28 mouse cellular contexts compared by ENCODE assay signal in genomic region chr10:3787006-3787405, GRCm38 (mm10). TPM values are rescaled to one million over a fixed set of nuclear protein-coding genes. Genes with fewer than 3 reads are reported as not detected.
"Had no signal": no experiment of that assay in that cellular context is flagged by ENCODE, and none has a peak within 500 bp of the region (broad histone marks: within the 10 kb centered on the region; RNA-seq: fewer than 3 reads in every experiment).

No protein-coding gene starts in this region.

- H3K36me3 ChIP-seq: embryonic facial prominence, embryonic 10.5 days; embryonic facial prominence, embryonic 12.5 days; embryonic facial prominence, embryonic 13.5 days; embryonic facial prominence, embryonic 15.5 days; forebrain, embryonic 10.5 days; forebrain, embryonic 12.5 days; forebrain, embryonic 15.5 days had no signal

- H3K9ac ChIP-seq: embryonic facial prominence, embryonic 12.5 days; embryonic facial prominence, embryonic 13.5 days; embryonic facial prominence, embryonic 15.5 days; forebrain, embryonic 12.5 days; forebrain, embryonic 13.5 days; forebrain, embryonic 15.5 days; forebrain, postnatal 0 days had no signal

- H3K9me3 ChIP-seq: embryonic facial prominence, embryonic 10.5 days; embryonic facial prominence, embryonic 12.5 days; embryonic facial prominence, embryonic 13.5 days; embryonic facial prominence, embryonic 15.5 days; forebrain, embryonic 10.5 days; forebrain, embryonic 12.5 days; forebrain, embryonic 13.5 days; forebrain, embryonic 15.5 days had no signal

- H3K4me2 ChIP-seq: embryonic facial prominence, embryonic 12.5 days; embryonic facial prominence, embryonic 13.5 days; embryonic facial prominence, embryonic 15.5 days; forebrain, embryonic 12.5 days; forebrain, embryonic 13.5 days; forebrain, embryonic 15.5 days had no signal

- H3K4me3 ChIP-seq: embryonic facial prominence, embryonic 10.5 days; embryonic facial prominence, embryonic 12.5 days; embryonic facial prominence, embryonic 13.5 days; embryonic facial prominence, embryonic 15.5 days; erythroblast, embryonic 14.5 days; forebrain, embryonic 10.5 days; forebrain, embryonic 12.5 days; forebrain, embryonic 13.5 days; forebrain, embryonic 15.5 days; gastrocnemius, adult 2 months; heart, adult 2 months had no signal

- H3K4me1 ChIP-seq: forebrain, embryonic 10.5 days; forebrain, embryonic 12.5 days; forebrain, embryonic 13.5 days; forebrain, embryonic 15.5 days had no signal

- H3K27ac ChIP-seq: embryonic facial prominence, embryonic 10.5 days; embryonic facial prominence, embryonic 12.5 days; embryonic facial prominence, embryonic 13.5 days; embryonic facial prominence, embryonic 15.5 days; forebrain, embryonic 10.5 days; forebrain, embryonic 12.5 days; forebrain, embryonic 13.5 days; forebrain, embryonic 15.5 days had no signal

- H3K27me3 ChIP-seq: embryonic facial prominence, embryonic 12.5 days; embryonic facial prominence, embryonic 13.5 days; embryonic facial prominence, embryonic 15.5 days; forebrain, embryonic 12.5 days; forebrain, embryonic 13.5 days; forebrain, embryonic 15.5 days had no signal

- ATAC-seq: forebrain, embryonic 13.5 days; forebrain, embryonic 14.5 days; forebrain, embryonic 15.5 days; forebrain, embryonic 16.5 days; forebrain, postnatal 0 days had no signal

- DNase-seq: cerebellum, adult 8-10 months; cerebellum, adult 9-10 months; cerebellum, adult 9-11 months; cerebellum, postnatal 10 days; cerebellum, postnatal 14 days; cerebellum, postnatal 25 days; cerebellum, postnatal 36 days; embryo, embryonic 11 days; forebrain, postnatal 0 days; gastrocnemius, adult 2 months; gastrocnemius, postnatal 10 days; gastrocnemius, postnatal 14 days; gastrocnemius, postnatal 25 days; gastrocnemius, postnatal 36 days; heart, adult 11 months; heart, adult 18-20 months; heart, adult 2 months had no signal

RNA-seq across cellular contexts. Expression of gene Plekhg1, which starts 46.8 kb away (rescaled TPM):
- polyA plus RNA-seq: erythroblast, embryonic 14.5 days had no signal
